Mouse (Mus musculus): ENCODE results near the gene Cdk19. TPM values are rescaled to one million over a fixed set of nuclear protein-coding genes. Genes with fewer than 3 reads are reported as not detected.

Gene Cdk19
- total RNA-seq, 2 experiments from 2014 or later, result 48.3 to 50.8 TPM

DNA sequence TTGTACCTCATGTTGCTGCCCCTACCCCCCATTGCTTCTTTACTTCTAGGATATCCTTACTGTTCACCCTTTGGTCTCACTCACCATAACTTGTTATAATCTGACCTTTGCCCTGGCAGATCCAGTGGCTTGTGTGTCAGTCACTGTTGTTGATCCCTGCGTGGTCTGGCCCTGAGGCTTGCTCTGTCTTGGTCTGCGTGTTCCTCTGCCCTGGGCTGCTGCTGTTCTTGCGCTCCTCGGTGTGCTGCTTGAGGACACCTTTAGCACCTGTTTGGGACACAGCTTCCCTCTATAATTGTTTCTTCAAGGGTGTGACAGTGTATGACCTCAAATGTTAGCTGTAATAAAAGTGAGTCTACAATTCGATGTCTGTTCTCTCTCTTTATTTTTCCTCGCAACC lies 122.0 kb downstream of the Cdk19 start:
- intact Hi-C loops (cut with DNase I), result no loop called here
- DNase-seq (ENCODE audit: low spot score in 2 of 2), result no peak

DNA sequence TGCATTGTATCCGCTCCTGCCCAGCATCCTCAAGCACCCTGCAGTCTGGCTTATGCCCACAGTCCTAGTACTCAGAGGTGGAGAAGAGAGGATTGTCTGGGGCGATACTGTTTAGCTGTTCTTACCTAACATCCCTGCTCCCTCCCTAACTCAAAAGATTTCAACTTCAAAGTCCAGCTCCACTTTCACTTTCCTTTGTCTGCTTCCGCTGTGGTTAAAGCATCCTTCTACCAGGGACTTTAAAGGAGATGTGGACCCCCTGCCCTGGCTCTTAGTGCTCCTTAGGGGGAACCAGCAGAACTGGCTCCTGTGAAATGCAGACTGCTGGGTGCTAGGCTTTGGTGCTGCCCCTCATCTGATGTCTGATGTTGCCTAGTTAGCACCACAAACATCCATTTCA lies 122.9 kb downstream of the Cdk19 start:
- no peak for DNase-seq (ENCODE audit: low spot score in 2 of 2)
- intact Hi-C loops (cut with DNase I), result no loop called here

DNA sequence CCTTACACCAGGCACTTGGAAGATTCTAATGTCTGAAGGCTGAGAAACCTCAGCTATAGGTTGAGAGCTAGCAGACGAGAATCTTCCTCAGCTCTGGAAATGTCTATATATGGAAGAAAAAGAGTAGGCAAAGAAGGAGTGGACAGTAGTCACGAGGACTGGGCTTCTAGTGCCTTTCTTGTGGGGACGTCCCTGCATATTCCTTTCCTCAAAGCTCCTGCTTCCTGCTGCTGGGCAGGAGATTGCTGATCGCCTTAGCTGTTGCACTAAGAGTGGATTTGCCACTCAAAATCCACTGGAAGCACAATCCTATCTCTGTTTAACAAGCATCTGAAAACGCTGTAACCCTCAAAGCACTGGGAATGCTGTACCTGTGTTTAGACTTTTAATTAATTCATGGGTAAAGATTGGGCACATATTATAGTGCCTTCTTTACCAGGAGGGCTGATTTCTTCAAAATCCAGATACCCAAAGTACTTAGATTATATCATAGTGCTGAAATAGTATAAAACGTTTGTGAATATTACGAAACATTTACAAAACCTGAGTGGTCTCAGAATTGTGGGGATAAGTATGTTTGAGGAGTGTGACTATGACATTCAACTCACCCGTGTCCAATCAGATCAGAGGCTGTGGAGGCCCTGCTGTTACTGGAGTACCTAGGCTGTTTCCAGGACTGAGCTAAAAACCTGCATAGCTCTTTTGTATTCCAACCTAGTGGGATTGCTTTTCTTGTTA lies 128.0 kb downstream of the Cdk19 start:
- intact Hi-C loops (cut with DNase I), result no loop called here
- DNase-seq (ENCODE audit: low spot score in 2 of 2), result no peak

DNA sequence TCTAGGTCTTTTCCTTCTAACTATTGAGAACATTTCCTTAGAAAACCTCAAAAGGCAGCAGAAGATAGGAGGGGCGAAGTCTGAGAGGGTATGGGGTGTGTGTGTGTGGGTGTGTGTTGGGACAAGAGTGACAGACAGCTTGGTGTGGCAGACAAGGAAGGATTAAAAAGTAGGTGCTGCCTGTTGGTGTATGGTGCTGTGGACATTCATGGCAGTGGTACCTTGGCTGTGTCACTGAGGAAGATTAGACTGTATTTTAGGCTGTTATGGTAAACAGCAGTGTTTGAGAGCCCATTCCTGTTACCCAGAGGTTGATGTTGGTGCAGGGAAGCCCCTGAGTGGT lies 128.5 kb downstream of the Cdk19 start:
- intact Hi-C loops (cut with DNase I), result no loop called here
- no peak for DNase-seq (ENCODE audit: low spot score in 2 of 2)

DNA sequence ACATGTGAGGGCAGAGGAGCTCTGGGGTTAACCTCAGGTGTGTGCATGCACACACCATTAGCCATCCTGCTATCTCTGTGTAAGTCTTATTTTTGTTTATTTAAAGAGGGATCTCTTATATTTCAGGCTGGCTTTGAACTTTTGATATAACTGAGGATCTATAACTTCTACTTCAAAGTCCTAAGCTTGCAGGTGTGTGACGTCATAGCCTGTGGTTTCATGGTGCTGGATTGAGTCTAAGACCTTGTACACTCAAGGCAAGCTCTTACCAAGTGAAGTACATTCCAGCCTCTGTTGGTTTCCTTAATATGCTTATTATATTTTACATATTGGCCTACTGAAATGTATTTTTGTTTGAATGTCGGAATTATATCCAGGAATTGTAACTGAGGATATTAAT lies 129.8 kb downstream of the Cdk19 start:
- no peak for DNase-seq (ENCODE audit: low spot score in 2 of 2)
- intact Hi-C loops (cut with DNase I), result no loop called here

GRCm38 (mm10) chr10:40476535-40477285 lies 137.3 kb downstream of the Cdk19 start:
- intact Hi-C loops (cut with DNase I), result no loop called here
- peak in 1 of 2 experiments; percentile 12 for DNase-seq (ENCODE audit: low spot score in 2 of 2)

- intact Hi-C loops (cut with DNase I), result no loop called here
- no peak for DNase-seq (ENCODE audit: low spot score in 2 of 2)
Observed at GRCm38 (mm10) chr10:40477426-40478075, 138.2 kb downstream of the Cdk19 start.

GRCm38 (mm10) chr10:40478626-40479025 lies 139.3 kb downstream of the Cdk19 start:
- no peak for DNase-seq (ENCODE audit: low spot score in 2 of 2)
- intact Hi-C loops (cut with DNase I), result no loop called here

- intact Hi-C loops (cut with DNase I), result no loop called here
- DNase-seq (ENCODE audit: low spot score in 2 of 2), result no peak
Observed at GRCm38 (mm10) chr10:40479216-40479615, 139.9 kb downstream of the Cdk19 start.

DNA sequence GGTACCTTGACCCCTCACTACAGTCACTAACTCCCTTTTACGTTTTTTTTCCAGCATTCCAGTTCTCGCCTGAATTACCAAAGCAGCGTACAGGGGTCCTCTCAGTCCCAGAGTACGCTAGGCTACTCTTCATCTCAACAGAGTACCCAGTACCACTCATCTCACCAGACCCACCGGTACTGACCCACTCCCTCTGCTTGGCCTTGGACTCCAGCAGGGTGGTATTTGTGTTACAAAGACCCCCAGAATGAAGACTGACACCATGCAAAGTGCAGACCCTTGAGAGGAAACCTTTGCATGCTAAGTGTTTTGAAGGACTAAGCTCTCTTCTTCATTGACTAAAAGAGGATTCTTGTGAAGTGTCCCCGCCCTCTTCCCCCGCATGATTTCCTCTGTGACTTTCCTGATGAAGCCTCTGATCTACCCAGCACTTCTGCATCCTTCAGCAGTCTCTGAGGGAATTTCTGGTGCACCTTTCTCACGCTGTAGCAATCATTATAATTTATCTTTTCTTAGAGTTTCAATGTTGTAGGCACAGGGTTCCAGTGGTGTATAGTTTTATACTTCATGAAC lies 140.3 kb downstream of the Cdk19 start:
- intact Hi-C loops (cut with DNase I), result no loop called here
- DNase-seq (ENCODE audit: low spot score in 2 of 2), result no peak

DNA sequence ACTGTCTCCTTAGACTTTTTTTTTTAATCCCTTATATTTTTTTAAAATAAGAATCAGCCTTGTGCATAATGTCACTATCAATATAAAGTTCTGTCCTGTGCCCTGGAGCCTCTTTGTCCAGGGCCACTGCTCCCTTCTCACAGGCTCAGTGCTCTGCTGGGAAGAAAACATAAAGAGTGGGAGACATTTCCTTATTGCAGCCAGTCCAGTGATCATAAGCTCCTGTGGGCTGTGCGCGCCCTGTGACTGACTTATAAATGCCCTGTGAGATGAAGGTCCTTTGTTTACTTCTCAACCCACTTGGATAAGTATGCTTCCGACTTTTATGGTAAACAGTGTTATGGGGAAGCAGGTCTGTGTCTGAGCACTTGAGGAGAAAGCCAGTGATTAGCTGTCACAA lies 142.2 kb downstream of the Cdk19 start:
- no peak for DNase-seq (ENCODE audit: low spot score in 2 of 2)
- intact Hi-C loops (cut with DNase I), result no loop called here

DNA sequence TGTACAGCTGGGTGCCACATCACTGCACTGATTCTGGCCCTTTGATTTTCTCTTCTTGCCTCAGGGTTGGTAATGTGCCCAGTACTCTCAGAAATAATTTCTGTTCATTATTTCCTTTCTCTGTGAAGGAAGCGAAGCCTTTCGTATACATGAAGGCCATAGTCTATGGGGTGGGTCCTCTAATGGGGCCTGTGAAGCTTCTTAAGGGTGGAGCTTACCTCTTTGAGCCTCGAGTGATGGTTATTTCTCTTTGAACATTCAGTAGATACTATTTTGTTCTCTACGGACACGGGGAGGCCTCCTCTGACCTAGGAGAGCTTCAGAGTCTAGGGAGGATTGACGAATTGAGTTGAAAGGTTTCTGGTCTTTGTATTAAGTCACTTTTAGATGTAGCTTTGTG lies 142.9 kb downstream of the Cdk19 start:
- intact Hi-C loops (cut with DNase I), result no loop called here
- DNase-seq (ENCODE audit: low spot score in 2 of 2), result no peak

DNA sequence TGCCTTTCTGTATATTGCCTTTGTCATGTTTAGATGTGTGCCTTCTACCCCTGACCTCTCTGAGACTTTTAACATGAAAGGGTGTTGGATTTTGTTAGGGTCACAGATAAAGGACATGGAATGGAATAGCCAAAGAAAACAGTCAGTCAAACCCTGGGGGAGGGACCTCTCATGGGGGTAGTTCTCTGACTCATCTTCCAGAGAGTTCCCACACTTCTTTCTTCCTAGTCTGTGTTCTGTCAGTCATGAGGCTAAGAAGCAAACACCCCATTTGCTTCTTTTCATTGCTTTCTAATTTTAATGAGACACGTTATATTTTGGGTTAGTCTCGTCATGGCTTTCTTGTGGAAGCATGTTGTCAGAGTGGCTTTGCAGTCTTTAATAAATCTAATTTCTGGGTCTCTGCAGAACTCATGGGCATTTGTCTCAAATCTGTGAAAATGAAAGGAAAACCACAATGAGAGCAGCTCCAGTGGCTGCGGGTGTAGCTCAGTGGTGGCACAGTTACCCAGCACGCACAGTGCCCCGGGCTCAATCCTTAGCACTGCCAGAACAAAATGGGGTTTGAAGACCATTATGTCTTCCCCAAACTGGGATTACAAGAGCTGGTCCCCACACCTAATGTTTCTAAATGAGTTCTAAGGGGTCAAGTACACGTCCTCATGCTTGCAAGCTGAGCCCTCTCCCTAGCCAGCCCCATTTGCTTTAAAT lies 149.9 kb downstream of the Cdk19 start:
- DNase-seq (ENCODE audit: low spot score in 2 of 2), result no peak
- intact Hi-C loops (cut with DNase I), result no loop called here

- no peak for DNase-seq (ENCODE audit: low spot score in 2 of 2)
- intact Hi-C loops (cut with DNase I), result no loop called here
Observed at GRCm38 (mm10) chr10:40491131-40491530, 151.8 kb downstream of the Cdk19 start.

GRCm38 (mm10) chr10:40491748-40492147 lies 152.4 kb downstream of the Cdk19 start:
- DNase-seq (ENCODE audit: low spot score in 2 of 2), result no peak
- intact Hi-C loops (cut with DNase I), result no loop called here

GRCm38 (mm10) chr10:40494181-40495162 lies 155.1 kb downstream of the Cdk19 start:
- DNase-seq (ENCODE audit: low spot score in 2 of 2), result no peak
- intact Hi-C loops (cut with DNase I), result no loop called here

DNA sequence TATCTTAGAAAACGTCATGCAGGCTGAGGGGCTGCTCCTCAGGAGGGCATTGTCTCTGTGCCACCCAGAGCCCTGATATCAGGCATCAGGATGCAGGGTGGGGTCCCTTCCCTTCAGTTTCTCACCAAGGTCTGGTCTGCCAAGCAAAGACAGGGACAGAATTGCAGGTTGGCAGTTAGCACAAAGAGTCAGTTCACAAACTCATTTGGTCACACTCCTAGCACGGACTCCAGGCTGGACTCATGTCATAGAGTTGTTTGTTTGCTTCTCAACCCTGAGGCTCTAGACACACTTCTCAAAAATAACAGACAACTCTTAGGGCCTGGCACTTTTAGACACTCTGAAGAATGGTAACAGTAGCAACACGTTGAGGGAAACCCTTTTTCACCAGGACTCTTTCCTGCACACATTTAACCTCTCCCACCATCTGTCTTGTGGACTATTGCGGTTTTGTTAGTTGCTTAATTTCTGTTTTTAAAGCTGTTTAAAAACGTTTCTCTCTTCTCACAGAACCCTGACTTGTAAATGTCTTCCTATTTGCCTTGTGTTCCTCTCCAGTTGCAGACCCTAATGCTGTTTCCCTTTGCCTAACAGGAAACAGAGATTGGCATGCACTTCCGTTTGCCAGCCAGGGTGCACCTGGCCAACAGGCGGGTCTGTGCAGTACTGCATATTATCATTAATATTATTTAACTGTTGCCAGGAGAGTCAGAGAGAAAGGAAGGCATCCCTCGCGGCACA lies 158.1 kb downstream of the Cdk19 start:
- no peak for DNase-seq (ENCODE audit: low spot score in 2 of 2)
- intact Hi-C loops (cut with DNase I), result no loop called here

DNA sequence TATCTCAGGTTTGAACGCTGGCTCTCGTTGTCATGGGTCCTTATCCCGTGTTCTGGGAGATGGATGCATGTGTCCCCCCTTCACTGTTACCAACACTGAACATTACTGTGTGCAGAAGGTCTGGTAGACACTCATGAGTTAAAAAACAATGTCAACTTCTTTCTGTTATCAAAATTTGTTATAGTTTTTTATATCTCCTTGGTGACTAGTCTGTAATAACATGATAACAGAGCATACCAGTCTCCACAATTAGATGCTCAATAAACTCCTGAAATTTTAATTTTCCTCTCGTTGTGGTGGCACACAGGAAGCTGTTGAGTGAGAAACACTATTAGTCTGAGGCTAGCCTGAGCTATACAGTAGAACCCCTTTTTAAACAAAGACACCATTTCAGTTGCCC lies 159.1 kb downstream of the Cdk19 start:
- intact Hi-C loops (cut with DNase I), result no loop called here
- no peak for DNase-seq (ENCODE audit: low spot score in 2 of 2)

Data from left cerebral cortex, postnatal 25 days (tissue).